Mouse (Mus musculus): Measurements from ENCODE around the gene Hpse2. TPM values are rescaled to one million over a fixed set of nuclear protein-coding genes. Genes with fewer than 3 reads are reported as not detected.

The Hpse2 gene
- 0.08 TPM in 1 of 2 replicates, not detected in the other for polyA plus RNA-seq (2012; rRNA removed; ENCODE audit: low replicate concordance)

GRCm38 (mm10) chr19:43388017-43388904, at the start of gene Hpse2:
Hpse2 (minus strand) TSS chr19:43388355.

GRCm38 (mm10) chr19:42779531-42780155, 608.5 kb downstream of the Hpse2 start, which contains the start of gene Hps1:
Hps1 (minus strand) TSS chr19:42779978.

GRCm38 (mm10) chr19:42752363-42752931, 635.7 kb downstream of the Hpse2 start, which contains the start of gene Pyroxd2:
Pyroxd2 (minus strand) TSS chr19:42752775.

Other genes with a start within 250 kb of the Hpse2 start
- not detected in 2 replicates for gene Cnnm1, start 52.1 kb upstream of the Hpse2 start, polyA plus RNA-seq (2012; rRNA removed; ENCODE audit: low replicate concordance)
- gene Got1, start 136.2 kb upstream of the Hpse2 start, polyA plus RNA-seq (2012; rRNA removed; ENCODE audit: low replicate concordance) = 9.5 and 26.1 TPM in 2 replicates
- gene Nkx2-3, start 224.0 kb upstream of the Hpse2 start, polyA plus RNA-seq (2012; rRNA removed; ENCODE audit: low replicate concordance) = not detected in 2 replicates